Mouse (Mus musculus): Measurements from ENCODE around the gene Sgpp1. TPM values are rescaled to one million over a fixed set of nuclear protein-coding genes. Genes with fewer than 3 reads are reported as not detected.

The Sgpp1 gene
- total RNA-seq, 1 experiment = 4.8 TPM

- H3K9me3 ChIP-seq (ENCODE audit: control insufficient read depth, insufficient read depth, low read depth, low read length) = no peaks in the 10 kb centered on the region
- no peak for DNase-seq (ENCODE audit: low read depth, low spot score)
- no peaks in the 10 kb centered on the region for H3K36me3 ChIP-seq (ENCODE audit: control insufficient read depth, insufficient read depth, low read length, poor library complexity, severe bottlenecking)
- TF ChIP-seq CHD2 (IDR thresholded peaks at IDR 0.05; ENCODE audit: low read depth, low read length) (no peak), HCFC1 (IDR thresholded peaks at IDR 0.05; ENCODE audit: borderline replicate concordance, insufficient read depth, low read length) (no peak), ZNF384 (IDR thresholded peaks at IDR 0.05; ENCODE audit: low read depth, low read length) (no peak), ZC3H11A (IDR thresholded peaks at IDR 0.05; ENCODE audit: borderline replicate concordance, low read depth, low read length) (no peak), MAFK (IDR thresholded peaks at IDR 0.05; ENCODE audit: insufficient read depth, low read depth, low read length) (no peak)
- in situ Hi-C loops (cut with MboI; ENCODE audit: low sequenced_read_pairs in 2 of 2, unreplicated experiment in 2 of 2) = no loop called here
- H3K4me1 ChIP-seq (ENCODE audit: control insufficient read depth in 2 of 2, insufficient read depth in 2 of 2, low read length in 2 of 2, poor library complexity in 1 of 2) = peaks cover 0 to 2% of the 10 kb centered on the region in 2 experiments; a peak in 1 of 4 replicates
- no peak overlapping the region for H3K4me3 ChIP-seq (ENCODE audit: insufficient read depth in 1 of 2, low read depth in 1 of 2, low read length in 2 of 2, poor library complexity in 1 of 2, severe bottlenecking in 1 of 2)
- no peak overlapping the region for H3K27ac ChIP-seq (ENCODE audit: insufficient read depth, low read depth, low read length, poor library complexity, severe bottlenecking)
- no peak overlapping the region for H3K9ac ChIP-seq (ENCODE audit: insufficient read depth, low read depth, low read length, poor library complexity, severe bottlenecking)
Observed at GRCm38 (mm10) chr12:75706670-75707069, 28.9 kb downstream of the Sgpp1 start.

GRCm38 (mm10) chr12:75702739-75703122, 32.8 kb downstream of the Sgpp1 start:
- Histone ChIP-seq H3K36me3 (ENCODE audit: control insufficient read depth, insufficient read depth, low read length, poor library complexity, severe bottlenecking) (no peaks in the 10 kb centered on the region), H3K9me3 (ENCODE audit: control insufficient read depth, insufficient read depth, low read depth, low read length) (no peaks in the 10 kb centered on the region), H3K4me3 (ENCODE audit: insufficient read depth in 1 of 2, low read depth in 1 of 2, low read length in 2 of 2, poor library complexity in 1 of 2, severe bottlenecking in 1 of 2) (no peak overlapping the region), H3K9ac (ENCODE audit: insufficient read depth, low read depth, low read length, poor library complexity, severe bottlenecking) (no peak overlapping the region), H3K27ac (ENCODE audit: insufficient read depth, low read depth, low read length, poor library complexity, severe bottlenecking) (no peak overlapping the region), H3K4me1 (ENCODE audit: control insufficient read depth in 2 of 2, insufficient read depth in 2 of 2, low read length in 2 of 2, poor library complexity in 1 of 2) (peaks cover 0 to 4% of the 10 kb centered on the region in 2 experiments; a peak in 2 of 4 replicates)
- TF ChIP-seq MAFK (IDR thresholded peaks at IDR 0.05; ENCODE audit: insufficient read depth, low read depth, low read length) (no peak), ZNF384 (IDR thresholded peaks at IDR 0.05; ENCODE audit: low read depth, low read length) (no peak), HCFC1 (IDR thresholded peaks at IDR 0.05; ENCODE audit: borderline replicate concordance, insufficient read depth, low read length) (no peak), CHD2 (IDR thresholded peaks at IDR 0.05; ENCODE audit: low read depth, low read length) (no peak), ZC3H11A (IDR thresholded peaks at IDR 0.05; ENCODE audit: borderline replicate concordance, low read depth, low read length) (no peak)
- in situ Hi-C loops (cut with MboI; ENCODE audit: low sequenced_read_pairs in 2 of 2, unreplicated experiment in 2 of 2) = no loop called here
- DNase-seq (ENCODE audit: low read depth, low spot score) = no peak

- DNase-seq (ENCODE audit: low read depth, low spot score) = no peak
- peak overlapping the region; percentile 2 to 29; a peak in 3 of 4 replicates for H3K4me3 ChIP-seq (ENCODE audit: insufficient read depth in 1 of 2, low read depth in 1 of 2, low read length in 2 of 2, poor library complexity in 1 of 2, severe bottlenecking in 1 of 2)
- TF ChIP-seq CHD2 (IDR thresholded peaks at IDR 0.05; ENCODE audit: low read depth, low read length) (no peak), HCFC1 (IDR thresholded peaks at IDR 0.05; ENCODE audit: borderline replicate concordance, insufficient read depth, low read length) (no peak), MAFK (IDR thresholded peaks at IDR 0.05; ENCODE audit: insufficient read depth, low read depth, low read length) (no peak), ZC3H11A (IDR thresholded peaks at IDR 0.05; ENCODE audit: borderline replicate concordance, low read depth, low read length) (no peak), ZNF384 (IDR thresholded peaks at IDR 0.05; ENCODE audit: low read depth, low read length) (no peak)
- in situ Hi-C loops (cut with MboI; ENCODE audit: low sequenced_read_pairs in 2 of 2, unreplicated experiment in 2 of 2) = no loop called here
- no peaks in the 10 kb centered on the region for H3K36me3 ChIP-seq (ENCODE audit: control insufficient read depth, insufficient read depth, low read length, poor library complexity, severe bottlenecking)
- no peak overlapping the region for H3K27ac ChIP-seq (ENCODE audit: insufficient read depth, low read depth, low read length, poor library complexity, severe bottlenecking)
- H3K4me1 ChIP-seq (ENCODE audit: control insufficient read depth in 2 of 2, insufficient read depth in 2 of 2, low read length in 2 of 2, poor library complexity in 1 of 2) = peaks cover 0 to 4% of the 10 kb centered on the region in 2 experiments; a peak in 2 of 4 replicates
- peak overlapping the region; percentile 14; the same call in 1 of the 2 replicates for H3K9ac ChIP-seq (ENCODE audit: insufficient read depth, low read depth, low read length, poor library complexity, severe bottlenecking)
- H3K9me3 ChIP-seq (ENCODE audit: control insufficient read depth, insufficient read depth, low read depth, low read length) = no peaks in the 10 kb centered on the region
Observed at GRCm38 (mm10) chr12:75702084-75702738, 33.3 kb downstream of the Sgpp1 start.

- no peak for TF ChIP-seq MAFK (IDR thresholded peaks at IDR 0.05; ENCODE audit: insufficient read depth, low read depth, low read length)
- no peak for TF ChIP-seq HCFC1 (IDR thresholded peaks at IDR 0.05; ENCODE audit: borderline replicate concordance, insufficient read depth, low read length)
- no peak for TF ChIP-seq ZC3H11A (IDR thresholded peaks at IDR 0.05; ENCODE audit: borderline replicate concordance, low read depth, low read length)
- no peak for TF ChIP-seq CHD2 (IDR thresholded peaks at IDR 0.05; ENCODE audit: low read depth, low read length)
- TF ChIP-seq ZNF384 (IDR thresholded peaks at IDR 0.05; ENCODE audit: low read depth, low read length) = no peak
- in situ Hi-C loops (cut with MboI; ENCODE audit: low sequenced_read_pairs in 2 of 2, unreplicated experiment in 2 of 2) = no loop called here
- Histone ChIP-seq H3K4me1 (ENCODE audit: control insufficient read depth in 2 of 2, insufficient read depth in 2 of 2, low read length in 2 of 2, poor library complexity in 1 of 2) (peaks cover 0 to 4% of the 10 kb centered on the region in 2 experiments; a peak in 2 of 4 replicates), H3K27ac (ENCODE audit: insufficient read depth, low read depth, low read length, poor library complexity, severe bottlenecking) (peak overlapping the region; percentile 8; the same call in 1 of the 2 replicates), H3K9me3 (ENCODE audit: control insufficient read depth, insufficient read depth, low read depth, low read length) (no peaks in the 10 kb centered on the region), H3K4me3 (ENCODE audit: insufficient read depth in 1 of 2, low read depth in 1 of 2, low read length in 2 of 2, poor library complexity in 1 of 2, severe bottlenecking in 1 of 2) (peak overlapping the region; percentile 29 to 42; a peak in 3 of 4 replicates), H3K36me3 (ENCODE audit: control insufficient read depth, insufficient read depth, low read length, poor library complexity, severe bottlenecking) (no peaks in the 10 kb centered on the region), H3K9ac (ENCODE audit: insufficient read depth, low read depth, low read length, poor library complexity, severe bottlenecking) (peak overlapping the region; percentile 14; the same call in 1 of the 2 replicates)
- peak; percentile 39 for DNase-seq (ENCODE audit: low read depth, low spot score)
Observed at GRCm38 (mm10) chr12:75701173-75702083, 34.1 kb downstream of the Sgpp1 start.

Data from ES-E14 (cell line).